Mouse (Mus musculus) CD4-positive naive resting alpha-beta T cell, adult 76 days (primary cell): ENCODE results near the gene Gm14418. TPM values are rescaled to one million over a fixed set of nuclear protein-coding genes. Genes with fewer than 3 reads are reported as not detected.

Experiments
- total RNA-seq: library from RNA; stranded (reverse); gene quantifications from one replicate; pipeline ENCODE4 v1.2.4, GENCODE M21; 2023

Gene Gm14418
- total RNA-seq, result 2.8 TPM

DNA sequence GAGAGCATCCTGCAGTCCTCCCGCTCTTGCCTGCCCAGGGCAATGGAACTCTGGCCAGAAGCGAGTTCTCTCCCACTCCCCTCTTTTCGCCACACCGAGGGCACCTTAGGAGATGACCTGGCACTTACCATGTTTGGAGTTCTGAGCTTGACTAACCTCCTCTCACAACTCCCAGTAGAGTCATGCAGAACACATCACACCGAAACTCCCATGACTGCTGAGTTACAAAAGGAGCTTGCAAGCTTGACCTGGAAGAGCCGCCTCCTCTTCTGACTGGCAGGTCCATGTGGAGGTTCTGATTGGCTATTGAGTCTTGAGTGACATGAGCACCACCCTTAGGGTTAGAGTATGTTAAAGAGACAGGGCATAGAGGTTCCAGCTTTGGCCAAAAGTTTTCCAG, at the start of gene Gm14418:
Gm14418 (minus strand) TSS at position 225 of the 400 bp plus-strand sequence.

Other genes starting within 250 kb of the Gm14418 start
- 7.5 TPM for gene Gm14410, start 191.9 kb downstream of the Gm14418 start, total RNA-seq
- gene Gm14409, start 131.3 kb downstream of the Gm14418 start, total RNA-seq, result not detected
- not detected for gene Gm14412, start 74.0 kb downstream of the Gm14418 start, total RNA-seq
- gene Zfp970, start 66.4 kb upstream of the Gm14418 start, total RNA-seq, result 8.7 TPM
- gene Gm14403, start 99.9 kb upstream of the Gm14418 start, total RNA-seq, result 3.0 TPM
- gene Gm14406, start 179.9 kb upstream of the Gm14418 start, total RNA-seq, result not detected